Mouse (Mus musculus): ENCODE measurements at regions not wholly inside any gene's neighbourhood (a gene's known extent, or its start where the extent isn't known, plus 50 kb on each side); places are given as distances from the start of the nearest gene placed in this dataset.

- no peak for DNase-seq
- Histone ChIP-seq H3K36me3 (ENCODE audit: control insufficient read depth, insufficient read depth, low read length) (no peaks in the 10 kb centered on the region), H3K4me3 (ENCODE audit: insufficient read depth, low read depth, low read length) (no peak overlapping the region), H3K27ac (ENCODE audit: insufficient read depth, low read depth, low read length) (no peak overlapping the region), H3K4me1 (ENCODE audit: control insufficient read depth, insufficient read depth, low read length) (no peaks in the 10 kb centered on the region), H3K27me3 (replicated peaks; ENCODE audit: control insufficient read depth, insufficient read depth, low read length) (no peaks in the 10 kb centered on the region)
- WGBS, result 95% methylated on average over 2 of the region's 2 CpGs
- no peak for TF ChIP-seq CTCF (conservative IDR thresholded peaks at IDR 0.05; ENCODE audit: insufficient read depth, insufficient read length, low read depth, low read length)
- TF ChIP-seq POLR2A (IDR thresholded peaks at IDR 0.05; ENCODE audit: low read depth, low read length), result no peak
Observed at GRCm38 (mm10) chr12:28922236-28922635, 170.6 kb downstream of the Eipr1 start.

- Histone ChIP-seq H3K27me3 (replicated peaks; ENCODE audit: control insufficient read depth, insufficient read depth, low read length) (no peaks in the 10 kb centered on the region), H3K4me1 (ENCODE audit: control insufficient read depth, insufficient read depth, low read length) (no peaks in the 10 kb centered on the region), H3K27ac (ENCODE audit: insufficient read depth, low read depth, low read length) (no peak overlapping the region), H3K36me3 (ENCODE audit: control insufficient read depth, insufficient read depth, low read length) (no peaks in the 10 kb centered on the region), H3K4me3 (ENCODE audit: insufficient read depth, low read depth, low read length) (no peak overlapping the region)
- TF ChIP-seq POLR2A (IDR thresholded peaks at IDR 0.05; ENCODE audit: low read depth, low read length) (no peak), CTCF (conservative IDR thresholded peaks at IDR 0.05; ENCODE audit: insufficient read depth, insufficient read length, low read depth, low read length) (no peak)
- no peak for DNase-seq
- 93% methylated on average over 4 of the region's 4 CpGs for WGBS
Observed at GRCm38 (mm10) chr12:28925206-28925605, 173.6 kb downstream of the Eipr1 start.

- WGBS, result 82% methylated on average over 7 of the region's 7 CpGs
- no peak overlapping the region for H3K4me3 ChIP-seq (ENCODE audit: insufficient read depth, low read depth, low read length)
- DNase-seq, result no peak
- H3K27me3 ChIP-seq (replicated peaks; ENCODE audit: control insufficient read depth, insufficient read depth, low read length), result no peaks in the 10 kb centered on the region
- no peak for TF ChIP-seq POLR2A (IDR thresholded peaks at IDR 0.05; ENCODE audit: low read depth, low read length)
- no peak for TF ChIP-seq CTCF (conservative IDR thresholded peaks at IDR 0.05; ENCODE audit: insufficient read depth, insufficient read length, low read depth, low read length)
- H3K36me3 ChIP-seq (ENCODE audit: control insufficient read depth, insufficient read depth, low read length), result no peaks in the 10 kb centered on the region
- no peak overlapping the region for H3K27ac ChIP-seq (ENCODE audit: insufficient read depth, low read depth, low read length)
- H3K4me1 ChIP-seq (ENCODE audit: control insufficient read depth, insufficient read depth, low read length), result no peaks in the 10 kb centered on the region
Observed at GRCm38 (mm10) chr12:28939936-28940335, 188.3 kb downstream of the Eipr1 start.

- no peak for DNase-seq
- no peaks in the 10 kb centered on the region for H3K36me3 ChIP-seq (ENCODE audit: control insufficient read depth, insufficient read depth, low read length)
- 39% methylated on average over 9 of the region's 9 CpGs for WGBS
- no peak overlapping the region for H3K27ac ChIP-seq (ENCODE audit: insufficient read depth, low read depth, low read length)
- no peak for TF ChIP-seq POLR2A (IDR thresholded peaks at IDR 0.05; ENCODE audit: low read depth, low read length)
- TF ChIP-seq CTCF (conservative IDR thresholded peaks at IDR 0.05; ENCODE audit: insufficient read depth, insufficient read length, low read depth, low read length), result no peak
- no peak overlapping the region for H3K4me3 ChIP-seq (ENCODE audit: insufficient read depth, low read depth, low read length)
- no peaks in the 10 kb centered on the region for H3K4me1 ChIP-seq (ENCODE audit: control insufficient read depth, insufficient read depth, low read length)
- H3K27me3 ChIP-seq (replicated peaks; ENCODE audit: control insufficient read depth, insufficient read depth, low read length), result no peaks in the 10 kb centered on the region
Observed at GRCm38 (mm10) chr12:28948889-28949288, 197.3 kb downstream of the Eipr1 start.

- H3K4me3 ChIP-seq (ENCODE audit: insufficient read depth, low read depth, low read length), result no peak overlapping the region
- H3K27ac ChIP-seq (ENCODE audit: insufficient read depth, low read depth, low read length), result no peak overlapping the region
- TF ChIP-seq POLR2A (IDR thresholded peaks at IDR 0.05; ENCODE audit: low read depth, low read length) (no peak), CTCF (conservative IDR thresholded peaks at IDR 0.05; ENCODE audit: insufficient read depth, insufficient read length, low read depth, low read length) (no peak)
- no peaks in the 10 kb centered on the region for H3K27me3 ChIP-seq (replicated peaks; ENCODE audit: control insufficient read depth, insufficient read depth, low read length)
- H3K36me3 ChIP-seq (ENCODE audit: control insufficient read depth, insufficient read depth, low read length), result no peaks in the 10 kb centered on the region
- 49% methylated on average over 10 of the region's 10 CpGs for WGBS
- DNase-seq, result no peak
- H3K4me1 ChIP-seq (ENCODE audit: control insufficient read depth, insufficient read depth, low read length), result no peaks in the 10 kb centered on the region
Observed at GRCm38 (mm10) chr12:28949307-28949706, 197.7 kb downstream of the Eipr1 start.

- DNase-seq, result no peak
- Histone ChIP-seq H3K4me1 (ENCODE audit: control insufficient read depth, insufficient read depth, low read length) (no peaks in the 10 kb centered on the region), H3K27me3 (replicated peaks; ENCODE audit: control insufficient read depth, insufficient read depth, low read length) (no peaks in the 10 kb centered on the region), H3K36me3 (ENCODE audit: control insufficient read depth, insufficient read depth, low read length) (no peaks in the 10 kb centered on the region), H3K4me3 (ENCODE audit: insufficient read depth, low read depth, low read length) (no peak overlapping the region), H3K27ac (ENCODE audit: insufficient read depth, low read depth, low read length) (no peak overlapping the region)
- TF ChIP-seq POLR2A (IDR thresholded peaks at IDR 0.05; ENCODE audit: low read depth, low read length) (no peak), CTCF (conservative IDR thresholded peaks at IDR 0.05; ENCODE audit: insufficient read depth, insufficient read length, low read depth, low read length) (no peak)
- 69% methylated on average over 1 of the region's 1 CpGs for WGBS
Observed at GRCm38 (mm10) chr12:28957155-28957554, 205.6 kb downstream of the Eipr1 start.

- Histone ChIP-seq H3K4me3 (ENCODE audit: insufficient read depth, low read depth, low read length) (no peak overlapping the region), H3K4me1 (ENCODE audit: control insufficient read depth, insufficient read depth, low read length) (no peaks in the 10 kb centered on the region), H3K27ac (ENCODE audit: insufficient read depth, low read depth, low read length) (no peak overlapping the region), H3K36me3 (ENCODE audit: control insufficient read depth, insufficient read depth, low read length) (no peaks in the 10 kb centered on the region), H3K27me3 (replicated peaks; ENCODE audit: control insufficient read depth, insufficient read depth, low read length) (no peaks in the 10 kb centered on the region)
- 55% methylated on average over 1 of the region's 1 CpGs for WGBS
- DNase-seq, result peak; percentile 55
- TF ChIP-seq CTCF (conservative IDR thresholded peaks at IDR 0.05; ENCODE audit: insufficient read depth, insufficient read length, low read depth, low read length), result no peak
- TF ChIP-seq POLR2A (IDR thresholded peaks at IDR 0.05; ENCODE audit: low read depth, low read length), result no peak
Observed at GRCm38 (mm10) chr12:28958661-28959060, 207.1 kb downstream of the Eipr1 start.

Data from kidney, adult 2 months (tissue).